Mouse (Mus musculus) megakaryocyte, embryonic 14.5 days (primary cell): ENCODE measurements around the gene Kif13a.
A peak's percentile ranks its signal among the peaks of the same experiment; 100 is the strongest.

Source experiments
- FLI1 ChIP-seq: IDR thresholded peaks from 2 replicates; pipeline ENCODE4 v1.6.1; 2012; ENCODE audit warnings: low read length, inconsistent platforms, mixed read lengths
- GATA1 ChIP-seq: IDR thresholded peaks from 3 replicates; pipeline ENCODE4 v1.6.1; 2012; ENCODE audit warnings: mixed read lengths, low read length, inconsistent platforms, borderline replicate concordance

GRCm38 (mm10) chr13:46932049-46932448 is 2.4 kb upstream of the Kif13a start:
- peak; percentile 82; the same call in 2 of the 3 replicates for TF ChIP-seq GATA1
- no peak for TF ChIP-seq FLI1
